Mouse (Mus musculus): ENCODE measurements around the gene Coq6.

Coq6 gene

GRCm38 (mm10) chr12:84396947-84397679, 35.7 kb downstream of the Coq6 start:
- DNase-seq (ENCODE audit: low spot score) = no peak

- DNase-seq (ENCODE audit: low spot score) = no peak
These were observed 36.2 kb downstream of the Coq6 start for GRCm38 (mm10) chr12:84397685-84398084.

DNA sequence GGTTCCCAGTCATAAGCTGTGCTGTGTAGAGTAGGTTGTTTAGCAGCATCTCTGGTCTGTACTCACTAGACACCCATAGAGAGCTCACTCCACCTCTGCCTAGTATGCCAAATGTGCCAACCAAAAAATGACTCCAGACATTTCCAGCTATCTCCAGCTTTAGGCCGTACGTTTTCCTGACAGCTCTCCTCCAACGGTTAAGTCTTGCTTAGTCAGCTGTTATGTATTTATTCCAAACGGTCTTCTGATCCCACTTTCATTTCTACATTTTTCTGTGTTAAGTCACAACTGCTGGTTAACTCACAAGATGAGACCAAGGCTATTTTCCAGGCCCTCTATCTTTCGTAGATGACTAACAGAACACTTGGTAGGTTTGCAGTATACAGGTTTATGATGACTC, 37.2 kb downstream of the Coq6 start:
- no peak for DNase-seq (ENCODE audit: low spot score)

DNA sequence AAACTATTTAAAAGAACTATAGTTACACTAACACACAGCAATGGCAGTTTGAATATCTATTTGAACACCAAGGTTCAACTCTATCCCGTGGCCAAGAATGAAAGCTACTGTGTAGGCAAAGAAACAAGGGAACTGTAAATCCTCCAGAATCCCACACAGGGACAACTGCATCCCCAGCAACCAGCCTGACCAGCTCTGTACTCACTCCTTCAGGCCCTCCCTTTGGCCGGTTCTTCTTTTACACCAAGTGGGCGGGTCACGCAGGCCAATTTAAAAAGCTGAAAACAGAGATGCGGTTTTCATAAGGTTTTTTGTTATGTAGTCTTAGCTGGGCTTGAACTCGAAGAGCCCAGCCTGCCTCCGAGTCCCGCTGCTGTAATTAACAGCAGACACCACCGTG, 37.7 kb downstream of the Coq6 start:
- no peak for DNase-seq (ENCODE audit: low spot score)

GRCm38 (mm10) chr12:84399663-84400062, 38.2 kb downstream of the Coq6 start:
- DNase-seq (ENCODE audit: low spot score) = no peak

- no peak for DNase-seq (ENCODE audit: low spot score)
These were observed 38.6 kb downstream of the Coq6 start for GRCm38 (mm10) chr12:84400068-84400467.

- no peak for DNase-seq (ENCODE audit: low spot score)
These were observed 39.2 kb downstream of the Coq6 start for GRCm38 (mm10) chr12:84400653-84401052.

DNA sequence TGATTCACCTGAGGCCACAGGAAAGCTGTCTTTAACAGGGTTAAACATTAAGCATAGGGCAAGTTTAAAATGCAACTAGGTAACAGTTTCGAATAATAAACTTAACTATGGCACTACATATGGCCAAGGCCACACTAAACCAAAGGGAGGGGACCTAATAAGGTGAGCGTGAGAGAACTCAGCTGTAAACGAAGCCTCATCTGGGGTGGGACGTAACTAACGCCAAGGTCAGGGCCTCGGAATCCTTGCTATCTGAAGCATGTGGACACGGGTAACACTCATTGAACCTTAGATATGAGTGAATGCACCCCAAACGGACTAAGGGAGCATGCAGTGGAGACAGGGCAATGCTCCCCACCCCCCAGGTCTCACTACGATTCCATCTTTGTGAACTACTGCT, 41.5 kb downstream of the Coq6 start:
- no peak for DNase-seq (ENCODE audit: low spot score)

DNA sequence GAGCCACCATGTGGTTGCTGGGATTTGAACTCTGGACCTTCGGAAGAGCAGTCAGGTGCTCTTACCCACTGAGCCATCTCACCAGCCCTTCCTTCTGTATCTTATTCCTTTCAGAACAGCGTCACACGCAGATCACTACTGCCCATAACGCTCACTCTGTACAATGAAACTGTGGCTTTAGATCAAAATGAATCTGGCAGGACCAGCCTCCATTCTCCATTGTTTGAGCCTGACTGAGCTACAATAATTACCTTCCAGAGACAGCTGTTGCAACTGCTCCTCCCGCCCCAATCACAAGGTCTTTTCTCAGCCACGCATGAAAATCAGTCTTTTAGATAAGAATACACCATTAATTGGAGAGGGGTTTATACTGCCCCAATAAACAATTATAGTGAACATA, 43.1 kb downstream of the Coq6 start:
- peak; percentile 9 for DNase-seq (ENCODE audit: low spot score)

- DNase-seq (ENCODE audit: low spot score) = no peak
These were observed 45.8 kb downstream of the Coq6 start for GRCm38 (mm10) chr12:84407259-84407658.

DNA sequence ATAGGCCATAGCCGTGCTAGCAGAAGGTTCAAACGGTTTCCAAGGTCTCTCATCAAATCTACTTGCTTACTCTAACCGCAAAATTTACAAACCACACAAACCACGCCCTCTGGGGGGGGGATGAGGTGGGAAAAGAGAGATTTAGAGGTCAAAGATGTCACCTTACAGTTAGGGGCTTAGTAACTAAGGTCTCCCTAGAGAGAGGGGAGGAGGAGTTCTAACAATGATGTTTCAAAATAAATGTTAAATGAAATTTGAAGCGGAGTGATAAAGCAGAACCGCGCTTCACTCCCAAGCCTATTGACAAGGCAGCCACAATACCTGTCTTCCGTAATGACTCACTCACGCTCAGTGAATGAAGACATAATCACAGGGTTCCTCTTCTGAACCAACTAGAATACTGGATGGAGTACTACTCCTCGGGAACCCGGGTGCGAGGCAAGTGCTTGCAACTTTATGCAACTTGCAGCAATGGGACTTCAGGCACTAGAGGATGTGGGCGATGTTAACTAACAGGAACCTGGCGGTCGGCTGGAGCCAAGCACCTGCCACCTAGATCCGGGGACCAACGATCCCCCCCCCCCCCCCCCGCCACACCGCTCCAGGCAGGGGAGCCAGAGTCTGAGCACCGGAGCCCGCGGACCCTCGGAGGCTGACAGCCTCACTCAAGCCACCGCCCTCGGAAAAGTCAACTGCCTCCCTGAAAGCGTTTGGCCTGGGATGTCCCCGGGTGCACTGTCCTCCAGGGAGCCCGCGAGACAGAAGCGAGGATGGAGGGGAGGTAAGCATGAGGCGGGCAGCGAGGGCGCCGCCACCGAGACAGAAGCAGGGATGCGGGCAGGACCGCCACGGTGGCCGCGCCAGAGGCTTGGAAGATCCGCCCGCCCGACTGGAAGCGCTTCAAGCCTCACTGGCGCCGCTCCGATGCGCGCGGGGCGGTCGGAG, 46.7 kb downstream of the Coq6 start:
- DNase-seq (ENCODE audit: low spot score) = peak; percentile 17

DNA sequence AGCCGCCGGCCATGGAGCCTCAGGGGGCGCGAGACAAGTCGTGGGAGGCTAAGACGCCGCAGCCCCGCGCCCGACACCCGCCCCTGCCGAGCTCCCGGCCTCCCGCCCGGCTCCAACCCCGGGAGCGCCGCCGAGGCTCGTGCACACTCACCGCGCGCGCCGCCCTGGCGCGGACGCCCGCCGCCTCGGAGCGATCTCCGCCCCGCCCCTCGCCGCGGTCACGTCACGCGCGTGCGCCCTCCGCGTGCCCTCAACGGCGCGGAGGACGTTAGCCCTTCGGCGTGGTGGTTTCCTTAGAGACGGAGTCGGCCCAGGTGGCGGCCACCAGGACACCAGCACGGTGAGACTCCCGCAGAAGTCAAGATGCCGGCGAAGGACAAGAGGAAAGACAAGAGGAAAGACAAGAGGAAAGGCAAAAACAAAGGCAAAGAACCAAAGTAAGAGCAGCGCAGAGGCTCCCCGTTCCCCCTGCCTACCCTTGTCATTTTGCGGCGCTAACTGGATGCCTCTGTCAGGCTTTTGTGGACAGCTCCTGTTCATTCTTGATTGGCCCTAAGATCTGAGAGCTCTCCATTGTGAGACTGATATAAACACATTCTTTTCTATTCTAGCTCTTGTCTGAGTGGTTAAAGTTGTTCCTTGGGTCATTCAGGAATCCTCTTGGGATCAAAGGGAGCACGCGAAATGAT, 47.5 kb downstream of the Coq6 start, which contains the start of the genes Entpd5 and Bbof1:
TSS of gene Entpd5 (minus strand) at position 211 of the 689 bp plus-strand sequence.
TSS of gene Bbof1 (plus strand) at position 253 of the 689 bp plus-strand sequence.
- peak; percentile 90 for DNase-seq (ENCODE audit: low spot score)

GRCm38 (mm10) chr12:84416834-84417604, 55.6 kb downstream of the Coq6 start, which contains the start of gene Rnf113a2:
Gene Rnf113a2, plus strand, starts transcription at chr12:84417196.
- DNase-seq (ENCODE audit: low spot score) = peak; percentile 89

- DNase-seq (ENCODE audit: low spot score) = no peak
These were observed 56.1 kb downstream of the Coq6 start for GRCm38 (mm10) chr12:84417605-84417922.
